Mouse (Mus musculus): ENCODE results near the gene Adipor2. TPM values are rescaled to one million over a fixed set of nuclear protein-coding genes. Genes with fewer than 3 reads are reported as not detected.

Adipor2 gene
- total RNA-seq, 2 experiments from 2014 or later, result 40.5 to 43.1 TPM

Other genes with a start within 250 kb of the Adipor2 start
- gene Dcp1b, start 242.5 kb downstream of the Adipor2 start, total RNA-seq (2021), result 10 to 100 TPM; 16.8 to 18.4 TPM
- gene Cacna1c, start 221.3 kb downstream of the Adipor2 start, total RNA-seq (2021), result 10 to 100 TPM; 66.2 to 66.7 TPM
- 1 to 10 TPM; 1.6 to 2.7 TPM for gene Cacna2d4, start 181.2 kb downstream of the Adipor2 start, total RNA-seq (2021)
- 10 to 100 TPM; 38.5 to 39.4 TPM for gene Lrtm2, start 86.9 kb downstream of the Adipor2 start, total RNA-seq (2021)
- gene Fbxl14, start 62.0 kb upstream of the Adipor2 start, total RNA-seq (2021), result 10 to 100 TPM; 20.6 to 21.6 TPM
- 1 to 10 TPM; 1.7 to 1.9 TPM for gene Wnt5b, start 126.6 kb upstream of the Adipor2 start, total RNA-seq (2021)

Data from left cerebral cortex, postnatal 10 days (tissue).